Mouse (Mus musculus) kidney, adult 2 months (tissue): ENCODE data around the gene Tmem51. TPM values are rescaled to one million over a fixed set of nuclear protein-coding genes. Genes with fewer than 3 reads are reported as not detected.
A peak's percentile ranks its signal among the peaks of the same experiment; 100 is the strongest.
"Not testable (repeated sequence)": the region's sequence is repeated elsewhere in the genome, so short reads cannot be mapped to it uniquely, and the experiment has no call there.

Source experiments
- DNase-seq: peaks from one replicate; pipeline ENCODE4 v3.0.0; 2021
- H3K27ac ChIP-seq: fragments of 200-500 bp; 2 replicates; pipeline ENCODE4 v1.5.1; 2012; ENCODE audit warnings: low read depth, low read length, control low read depth, inconsistent platforms; ENCODE audit not compliant: insufficient read depth
- H3K27me3 ChIP-seq: fragments of 200-500 bp; replicated peaks from 2 replicates; pipeline ENCODE4 v1.6.1; 2012; ENCODE audit warnings: mild to moderate bottlenecking, moderate library complexity, low read length, inconsistent platforms; ENCODE audit not compliant: control insufficient read depth, insufficient read depth
- H3K36me3 ChIP-seq: fragments of 200-500 bp; 2 replicates; pipeline ENCODE4 v1.6.1; 2012; ENCODE audit warnings: mild to moderate bottlenecking, moderate library complexity, low read length, inconsistent platforms; ENCODE audit not compliant: control insufficient read depth, insufficient read depth
- H3K4me1 ChIP-seq: fragments of 200-500 bp; 2 replicates; pipeline ENCODE4 v1.6.1; 2011; ENCODE audit warnings: low read length; ENCODE audit not compliant: control insufficient read depth, insufficient read depth
- H3K4me3 ChIP-seq: fragments of 200-500 bp; 2 replicates; pipeline ENCODE4 v1.5.1; 2011; ENCODE audit warnings: mild to moderate bottlenecking, low read depth, low read length, control low read depth; ENCODE audit not compliant: insufficient read depth
- CTCF ChIP-seq: fragments of 200-500 bp; conservative IDR thresholded peaks from 2 replicates; pipeline ENCODE4 v1.5.1; 2011; ENCODE audit warnings: low read depth, mild to moderate bottlenecking, control low read depth, low read length, moderate library complexity, mixed read lengths; ENCODE audit not compliant: insufficient read depth, insufficient read length
- POLR2A ChIP-seq: fragments of 200-500 bp; IDR thresholded peaks from one replicate; pipeline ENCODE4 v1.6.1; 2011; ENCODE audit warnings: low read depth, low read length, control low read depth
- WGBS: fragments of 180-500 bp; shearing (Covaris S2); methylation state at CpG from one replicate; pipeline ENCODE4 v1.1.7; 2018; 5-methylcytosine and 5-hydroxymethylcytosine counted together
- polyA plus RNA-seq: library from polyadenylated mRNA; depleted of rRNA; stranded (reverse); fragments of >200 nt; gene quantifications from 2 replicates; pipeline ENCODE4 v1.2.3, GENCODE M21; 2012

Tmem51 gene
- polyA plus RNA-seq, 1 experiment, result 60.4 TPM

GRCm38 (mm10) chr4:141998282-141998821, 85.8 kb downstream of the Tmem51 start:
- Histone ChIP-seq H3K4me3 (peak overlapping the region; percentile 29), H3K36me3 (no peaks in the 10 kb centered on the region), H3K27me3 (no peaks in the 10 kb centered on the region), H3K4me1 (peaks cover 14% of the 10 kb centered on the region; the same call in 1 of the 2 replicates), H3K27ac (peak overlapping the region; percentile 75; the same call in 1 of the 2 replicates)
- 20% methylated on average over 11 of the region's 11 CpGs for WGBS
- TF ChIP-seq POLR2A, result no peak
- no peak for TF ChIP-seq CTCF
- peak; percentile 33 for DNase-seq

- 62% methylated on average over 3 of the region's 3 CpGs for WGBS
- no peaks in the 10 kb centered on the region for H3K36me3 ChIP-seq
- H3K27me3 ChIP-seq, result no peaks in the 10 kb centered on the region
- no peak overlapping the region for H3K4me3 ChIP-seq
- no peak for TF ChIP-seq POLR2A
- no peak for TF ChIP-seq CTCF
- H3K4me1 ChIP-seq, result peaks cover 14% of the 10 kb centered on the region; the same call in 1 of the 2 replicates
- H3K27ac ChIP-seq, result no peak overlapping the region
- no peak for DNase-seq
These were observed 87.2 kb downstream of the Tmem51 start for GRCm38 (mm10) chr4:141996880-141997279.

GRCm38 (mm10) chr4:141996086-141996485, 88.0 kb downstream of the Tmem51 start:
- H3K4me3 ChIP-seq, result no peak overlapping the region
- no peak for DNase-seq
- 76% methylated on average over 7 of the region's 7 CpGs for WGBS
- H3K27ac ChIP-seq, result no peak overlapping the region
- H3K36me3 ChIP-seq, result no peaks in the 10 kb centered on the region
- peaks cover 14% of the 10 kb centered on the region; the same call in 1 of the 2 replicates for H3K4me1 ChIP-seq
- TF ChIP-seq POLR2A, result no peak
- TF ChIP-seq CTCF, result no peak
- no peaks in the 10 kb centered on the region for H3K27me3 ChIP-seq

GRCm38 (mm10) chr4:141994062-141994471, 90.0 kb downstream of the Tmem51 start:
- not testable (repeated sequence) for H3K4me3 ChIP-seq, H3K27me3 ChIP-seq, DNase-seq, H3K27ac ChIP-seq, H3K36me3 ChIP-seq, H3K4me1 ChIP-seq
- 51% methylated on average over 2 of the region's 2 CpGs for WGBS

GRCm38 (mm10) chr4:141993347-141994061, 90.6 kb downstream of the Tmem51 start:
- peak; percentile 66 for DNase-seq
- H3K36me3 ChIP-seq, result no peaks in the 10 kb centered on the region
- WGBS, result 54% methylated on average over 5 of the region's 5 CpGs
- no peaks in the 10 kb centered on the region for H3K27me3 ChIP-seq
- H3K4me1 ChIP-seq, result peaks cover 7% of the 10 kb centered on the region; the same call in 1 of the 2 replicates
- H3K27ac ChIP-seq, result no peak overlapping the region
- no peak for TF ChIP-seq CTCF
- TF ChIP-seq POLR2A, result no peak
- H3K4me3 ChIP-seq, result no peak overlapping the region

GRCm38 (mm10) chr4:141992530-141993204, 91.4 kb downstream of the Tmem51 start:
- H3K27me3 ChIP-seq, result no peaks in the 10 kb centered on the region
- no peak for DNase-seq
- no peak overlapping the region for H3K4me3 ChIP-seq
- 85% methylated on average over 14 of the region's 14 CpGs for WGBS
- no peak overlapping the region for H3K27ac ChIP-seq
- no peak for TF ChIP-seq CTCF
- no peak for TF ChIP-seq POLR2A
- no peaks in the 10 kb centered on the region for H3K36me3 ChIP-seq
- peaks cover 4% of the 10 kb centered on the region; the same call in 1 of the 2 replicates for H3K4me1 ChIP-seq

- no peak overlapping the region for H3K27ac ChIP-seq
- no peak overlapping the region for H3K4me3 ChIP-seq
- H3K4me1 ChIP-seq, result no peaks in the 10 kb centered on the region
- 100% methylated on average over 1 of the region's 1 CpGs for WGBS
- H3K27me3 ChIP-seq, result no peaks in the 10 kb centered on the region
- TF ChIP-seq POLR2A, result no peak
- no peak for TF ChIP-seq CTCF
- DNase-seq, result no peak
- H3K36me3 ChIP-seq, result no peaks in the 10 kb centered on the region
These were observed 95.9 kb downstream of the Tmem51 start for GRCm38 (mm10) chr4:141988178-141988577.
